Mouse (Mus musculus) CH12.LX (cell line): ENCODE measurements around the gene Bmpr1a.

Experiments used
- CTCF ChIP-seq, 2 experiments: IDR thresholded peaks in 1 of 2; conservative IDR thresholded peaks in 1 of 2; 2 replicates each; pipeline ENCODE4 v1.5.1; 2011 to 2012; ENCODE audit warnings: low read depth in 2 of 2, low read length in 2 of 2, improper control_type of control experiment in 1 of 2, inconsistent platforms in 1 of 2, mild to moderate bottlenecking in 1 of 2, moderate library complexity in 1 of 2
- GABPA ChIP-seq: IDR thresholded peaks from 2 replicates; pipeline ENCODE4 v1.6.1; 2012; ENCODE audit warnings: low read depth, low read length, improper control_type of control experiment, inconsistent platforms; ENCODE audit not compliant: insufficient replicate concordance
- HCFC1 ChIP-seq: IDR thresholded peaks from 2 replicates; pipeline ENCODE4 v1.6.1; 2012; ENCODE audit warnings: low read depth, mild to moderate bottlenecking, inconsistent platforms, low read length, improper control_type of control experiment
- JUN ChIP-seq: IDR thresholded peaks from 2 replicates; pipeline ENCODE4 v1.6.1; 2011; ENCODE audit warnings: low read depth, mild to moderate bottlenecking, low read length, improper control_type of control experiment, moderate library complexity; ENCODE audit not compliant: insufficient read depth
- RAD21 ChIP-seq: IDR thresholded peaks from 2 replicates; pipeline ENCODE4 v1.6.1; 2011; ENCODE audit warnings: low read depth, mild to moderate bottlenecking, low read length, improper control_type of control experiment, moderate library complexity
- USF1 ChIP-seq: IDR thresholded peaks from 2 replicates; pipeline ENCODE4 v1.6.1; 2014; ENCODE audit warnings: low read depth, mild to moderate bottlenecking, inconsistent platforms, low read length, improper control_type of control experiment
- ZNF384 ChIP-seq: IDR thresholded peaks from 2 replicates; pipeline ENCODE4 v1.6.1; 2012; ENCODE audit warnings: low read depth, low read length, improper control_type of control experiment, inconsistent platforms

DNA sequence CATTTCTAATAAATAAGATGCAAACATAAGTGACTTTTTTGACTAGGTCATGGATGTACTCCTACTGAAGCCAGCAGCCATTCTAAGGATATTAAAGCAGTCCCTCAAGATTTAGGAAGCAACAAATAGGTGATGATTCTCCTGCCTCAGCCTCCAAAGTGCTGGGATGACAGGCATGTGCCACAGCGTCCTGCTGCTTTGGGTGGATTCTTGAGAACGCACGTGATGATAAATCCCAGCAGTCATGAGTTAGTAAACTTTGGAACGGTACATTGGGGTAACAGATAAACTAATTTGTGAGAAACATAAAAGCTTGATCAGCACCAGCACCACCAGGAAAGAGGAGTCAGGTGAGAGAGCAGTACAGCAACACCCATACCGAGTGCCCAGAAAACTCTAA lies 52.7 kb downstream of the Bmpr1a start:
- TF ChIP-seq ZNF384 (no peak), CTCF (conservative IDR thresholded peaks at IDR 0.05 in 1 of 2, IDR thresholded peaks at IDR 0.05 in 1 of 2; ENCODE audit: low read depth in 2 of 2, low read length in 2 of 2) (no peak), HCFC1 (no peak), JUN (no peak), RAD21 (no peak), USF1 (no peak), GABPA (no peak)
